Mouse (Mus musculus) MEL (cell line): ENCODE measurements around the gene Zfp64. TPM values are rescaled to one million over a fixed set of nuclear protein-coding genes. Genes with fewer than 3 reads are reported as not detected.

Experiments
- DNase-seq: peaks from one replicate; pipeline ENCODE4 v3.0.0; 2011; ENCODE audit warnings: low read depth, low spot score
- H3K27ac ChIP-seq: 2 replicates; pipeline ENCODE4 v1.5.1; 2012; ENCODE audit warnings: low read depth, mild to moderate bottlenecking, control low read depth, low read length, moderate library complexity; ENCODE audit not compliant: control insufficient read depth
- H3K27me3 ChIP-seq, 2 experiments: fragments of 150-350 bp in 1 of 2; sonication (generic) in 1 of 2; 2 replicates each; pipeline ENCODE4 v1.6.1; 2012; ENCODE audit warnings: low read length in 2 of 2, mild to moderate bottlenecking in 2 of 2, improper control_type of control experiment in 1 of 2, moderate library complexity in 1 of 2; ENCODE audit not compliant: insufficient read depth in 2 of 2, control insufficient read depth in 1 of 2
- H3K36me3 ChIP-seq, 2 experiments: 2 replicates each; pipeline ENCODE4 v1.6.1; 2012 to 2014; ENCODE audit warnings: low read length in 2 of 2, improper control_type of control experiment in 1 of 2, inconsistent platforms in 1 of 2, mild to moderate bottlenecking in 1 of 2; ENCODE audit not compliant: insufficient read depth in 2 of 2, control insufficient read depth in 1 of 2
- H3K4me1 ChIP-seq, 2 experiments: fragments of 150-350 bp in 1 of 2; sonication (generic) in 1 of 2; 2 replicates each; pipeline ENCODE4 v1.6.1; 2012; ENCODE audit warnings: low read length in 2 of 2, improper control_type of control experiment in 1 of 2, mild to moderate bottlenecking in 1 of 2; ENCODE audit not compliant: insufficient read depth in 2 of 2, control insufficient read depth in 1 of 2
- H3K4me3 ChIP-seq, 2 experiments: fragments of 150-350 bp in 1 of 2; sonication (generic) in 1 of 2; 2 replicates each; pipeline ENCODE4 v1.5.1; 2012; ENCODE audit warnings: low read depth in 2 of 2, low read length in 2 of 2, mild to moderate bottlenecking in 2 of 2, moderate library complexity in 2 of 2, control low read depth in 1 of 2, improper control_type of control experiment in 1 of 2; ENCODE audit not compliant: control insufficient read depth in 1 of 2, insufficient read depth in 1 of 2
- H3K79me2 ChIP-seq: 2 replicates; pipeline ENCODE4 v1.6.1; 2012; ENCODE audit warnings: mild to moderate bottlenecking, low read length, moderate library complexity; ENCODE audit not compliant: control insufficient read depth, poor library complexity, insufficient read depth
- H3K9ac ChIP-seq: 2 replicates; pipeline ENCODE4 v1.6.1; 2012; ENCODE audit warnings: low read depth, mild to moderate bottlenecking, control low read depth, low read length, moderate library complexity; ENCODE audit not compliant: control insufficient read depth, poor library complexity, severe bottlenecking
- H3K9me3 ChIP-seq: fragments of 150-350 bp; sonication (generic); replicated peaks from 2 replicates; pipeline ENCODE4 v1.6.1; 2012; ENCODE audit warnings: mild to moderate bottlenecking, low read length, improper control_type of control experiment, moderate library complexity; ENCODE audit not compliant: insufficient read depth
- BHLHE40 ChIP-seq: IDR thresholded peaks from 2 replicates; pipeline ENCODE4 v1.6.1; 2012; ENCODE audit warnings: low read depth, mild to moderate bottlenecking, inconsistent platforms, low read length, improper control_type of control experiment, borderline replicate concordance
- ELF1 ChIP-seq: IDR thresholded peaks from 2 replicates; pipeline ENCODE4 v1.6.1; 2014; ENCODE audit warnings: low read depth, mild to moderate bottlenecking, inconsistent platforms, low read length, improper control_type of control experiment, moderate library complexity
- GABPA ChIP-seq: IDR thresholded peaks from 2 replicates; pipeline ENCODE4 v1.6.1; 2012; ENCODE audit warnings: low read depth, mild to moderate bottlenecking, inconsistent platforms, low read length, improper control_type of control experiment, moderate library complexity
- JUND ChIP-seq: IDR thresholded peaks from 2 replicates; pipeline ENCODE4 v1.6.1; 2011; ENCODE audit warnings: low read depth, mild to moderate bottlenecking, improper control_type of control experiment, low read length
- MEF2A ChIP-seq: IDR thresholded peaks from 2 replicates; pipeline ENCODE4 v1.6.1; 2014; ENCODE audit warnings: low read depth, mild to moderate bottlenecking, inconsistent platforms, low read length, improper control_type of control experiment; ENCODE audit not compliant: poor library complexity, insufficient replicate concordance, severe bottlenecking; ENCODE audit errors: extremely low read depth
- NELFE ChIP-seq: IDR thresholded peaks from 2 replicates; pipeline ENCODE4 v1.6.1; 2011; ENCODE audit warnings: low read depth, low read length, improper control_type of control experiment
- POLR2A ChIP-seq, 2 experiments: IDR thresholded peaks; 2 replicates each; pipeline ENCODE4 v1.6.1; 2011 to 2012; ENCODE audit warnings: low read length in 2 of 2, mild to moderate bottlenecking in 2 of 2, control low read depth in 1 of 2, improper control_type of control experiment in 1 of 2, low read depth in 1 of 2, moderate library complexity in 1 of 2; ENCODE audit not compliant: control insufficient read depth in 1 of 2, insufficient read depth in 1 of 2, poor library complexity in 1 of 2
- POLR2AphosphoS2 ChIP-seq: IDR thresholded peaks from 2 replicates; pipeline ENCODE4 v1.6.1; 2011; ENCODE audit warnings: low read length, improper control_type of control experiment
- POLR2AphosphoS5 ChIP-seq: IDR thresholded peaks from 2 replicates; pipeline ENCODE4 v1.6.1; 2012; ENCODE audit warnings: low read depth, borderline replicate concordance, mild to moderate bottlenecking, inconsistent platforms, low read length, moderate library complexity, mixed read lengths
- RCOR1 ChIP-seq: IDR thresholded peaks from 2 replicates; pipeline ENCODE4 v1.6.1; 2012; ENCODE audit warnings: low read depth, mild to moderate bottlenecking, inconsistent platforms, low read length, improper control_type of control experiment
- SIN3A ChIP-seq: IDR thresholded peaks from 2 replicates; pipeline ENCODE4 v1.6.1; 2012; ENCODE audit warnings: low read length, improper control_type of control experiment, inconsistent platforms
- SMC3 ChIP-seq: IDR thresholded peaks from 2 replicates; pipeline ENCODE4 v1.6.1; 2011; ENCODE audit warnings: low read depth, low read length, improper control_type of control experiment
- TBP ChIP-seq: IDR thresholded peaks from 2 replicates; pipeline ENCODE4 v1.8.0; 2011; ENCODE audit warnings: low read depth, low read length, improper control_type of control experiment
- TCF12 ChIP-seq: IDR thresholded peaks from 2 replicates; pipeline ENCODE4 v1.6.1; 2014; ENCODE audit warnings: low read depth, mild to moderate bottlenecking, inconsistent platforms, low read length, improper control_type of control experiment, moderate library complexity
- USF1 ChIP-seq: IDR thresholded peaks from 2 replicates; pipeline ENCODE4 v1.6.1; 2014; ENCODE audit warnings: low read depth, mild to moderate bottlenecking, inconsistent platforms, low read length, improper control_type of control experiment, moderate library complexity
- USF2 ChIP-seq, 2 experiments: IDR thresholded peaks; 2 replicates each; pipeline ENCODE4 v1.6.1; 2011 to 2012; ENCODE audit warnings: improper control_type of control experiment in 2 of 2, low read length in 2 of 2, borderline replicate concordance in 1 of 2, inconsistent platforms in 1 of 2, low read depth in 1 of 2, mild to moderate bottlenecking in 1 of 2; ENCODE audit not compliant: insufficient read depth in 1 of 2
- ZC3H11A ChIP-seq: IDR thresholded peaks from 2 replicates; pipeline ENCODE4 v1.6.1; 2012; ENCODE audit warnings: low read depth, mild to moderate bottlenecking, inconsistent platforms, low read length, improper control_type of control experiment
- ZMIZ1 ChIP-seq: IDR thresholded peaks from 2 replicates; pipeline ENCODE4 v1.6.1; 2012; ENCODE audit warnings: low read depth, mild to moderate bottlenecking, inconsistent platforms, low read length, improper control_type of control experiment, moderate library complexity
- polyA plus RNA-seq, 2 experiments: library from polyadenylated mRNA; stranded (reverse) in 1 of 2; unstranded in 1 of 2; fragments of >175 nt in 1 of 2; fragments of >200 nt in 1 of 2; gene quantifications; 2 replicates each; pipeline versions ENCODE4 v1.2.1 to v1.2.4; 2012; ENCODE audit warnings: low replicate concordance in 2 of 2, low read depth in 1 of 2; ENCODE audit not compliant: insufficient read length in 2 of 2, insufficient read depth in 1 of 2, missing spikeins in 1 of 2
- total RNA-seq: library from RNA; depleted of rRNA; stranded (reverse); fragments of 300-350 nt; gene quantifications from 2 replicates; pipeline ENCODE4 v1.2.3, GENCODE M21; 2012

Zfp64 gene
- total and polyA plus RNA-seq, 3 experiments: 22.4 to 35.8 TPM; not detected in 1

DNA sequence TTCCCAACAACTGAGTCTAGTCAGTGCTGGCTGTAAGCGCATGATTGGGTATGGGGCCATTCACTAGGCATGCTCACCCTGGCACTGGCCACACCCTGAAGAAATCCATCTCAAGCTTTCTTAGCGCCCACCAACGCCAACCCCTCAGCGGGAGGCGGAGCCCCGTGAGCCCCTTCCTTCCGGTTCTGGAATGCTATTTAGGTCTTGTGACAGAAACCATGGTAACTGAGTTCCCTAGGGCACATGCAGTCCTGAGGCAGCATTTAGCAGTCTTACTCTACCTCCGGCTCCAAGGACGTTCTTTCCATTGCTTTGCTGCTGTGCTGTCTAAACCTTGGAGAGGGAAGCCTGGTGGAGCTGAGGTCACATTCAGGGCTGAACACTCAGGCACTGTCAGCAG is 22.6 kb upstream of the Zfp64 start:
- H3K36me3 ChIP-seq: no peaks in the 10 kb centered on the region
- no peaks in the 10 kb centered on the region for H3K79me2 ChIP-seq
- no peaks in the 10 kb centered on the region for H3K4me1 ChIP-seq
- no peak overlapping the region for H3K9ac ChIP-seq
- no peak overlapping the region for H3K27ac ChIP-seq
- no peaks in the 10 kb centered on the region for H3K9me3 ChIP-seq
- no peak overlapping the region for H3K4me3 ChIP-seq
- H3K27me3 ChIP-seq: no peaks in the 10 kb centered on the region
- no peak for TF ChIP-seq USF2 (IDR thresholded peaks at IDR 0.05; ENCODE audit: borderline replicate concordance in 1 of 2, insufficient read depth in 1 of 2, low read depth in 1 of 2, low read length in 2 of 2)
- no peak for TF ChIP-seq ZMIZ1
- no peak for TF ChIP-seq MEF2A
- TF ChIP-seq BHLHE40: no peak
- TF ChIP-seq POLR2AphosphoS5: no peak
- TF ChIP-seq ELF1: no peak
- TF ChIP-seq NELFE: no peak
- no peak for TF ChIP-seq SIN3A
- TF ChIP-seq SMC3: no peak
- no peak for TF ChIP-seq RCOR1
- no peak for TF ChIP-seq TBP
- no peak for TF ChIP-seq POLR2A (IDR thresholded peaks at IDR 0.05; ENCODE audit: control insufficient read depth in 1 of 2, insufficient read depth in 1 of 2, low read depth in 1 of 2, low read length in 2 of 2, poor library complexity in 1 of 2)
- no peak for TF ChIP-seq USF1
- no peak for TF ChIP-seq TCF12
- TF ChIP-seq GABPA: no peak
- DNase-seq: no peak

DNA sequence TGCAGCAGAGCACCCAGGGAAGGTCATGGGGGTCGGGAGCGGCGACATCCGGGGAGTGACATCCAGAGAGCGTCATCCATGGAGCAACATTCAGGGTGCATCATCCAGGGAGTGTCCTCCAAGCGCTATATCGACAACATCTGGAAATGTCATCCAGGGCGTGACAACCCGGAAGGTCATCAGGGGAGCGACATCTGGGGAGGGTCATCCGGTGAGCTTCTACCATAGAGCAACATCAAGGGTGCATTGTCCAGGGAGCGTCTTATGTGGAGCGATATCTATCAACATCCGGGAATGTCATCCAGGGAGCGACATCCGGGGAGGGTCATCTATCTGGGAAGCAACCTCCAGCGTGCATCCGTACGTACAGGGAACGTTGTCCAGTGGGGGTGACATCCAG is 14.7 kb upstream of the Zfp64 start:
- no peak for TF ChIP-seq POLR2AphosphoS2
- TF ChIP-seq JUND: no peak
- no peak for TF ChIP-seq ZC3H11A
- no peaks in the 10 kb centered on the region for H3K36me3 ChIP-seq
- no peaks in the 10 kb centered on the region for H3K79me2 ChIP-seq
- no peak overlapping the region for H3K4me3 ChIP-seq
- no peaks in the 10 kb centered on the region for H3K9me3 ChIP-seq
- no peak overlapping the region for H3K9ac ChIP-seq
- no peak overlapping the region for H3K27ac ChIP-seq
- H3K27me3 ChIP-seq: no peaks in the 10 kb centered on the region
- no peaks in the 10 kb centered on the region for H3K4me1 ChIP-seq
- no peak for DNase-seq
